Mouse (Mus musculus): ENCODE measurements at regions not wholly inside any gene's neighbourhood (a gene's known extent, or its start where the extent isn't known, plus 50 kb on each side); places are given as distances from the start of the nearest gene placed in this dataset.

GRCm38 (mm10) chr8:112333171-112333570 lies 236.7 kb upstream of the Cntnap4 start:
- no peak for TF ChIP-seq CTCF (IDR thresholded peaks at IDR 0.05; ENCODE audit: borderline replicate concordance, insufficient read depth, low read length)
- TF ChIP-seq POLR2A (IDR thresholded peaks at IDR 0.05; ENCODE audit: low read depth, low read length): no peak
